Mouse (Mus musculus) hindbrain, embryonic 16.5 days (tissue): ENCODE data around the gene Nlrp4e. TPM values are rescaled to one million over a fixed set of nuclear protein-coding genes. Genes with fewer than 3 reads are reported as not detected.
"Not testable (repeated sequence)": the region's sequence is repeated elsewhere in the genome, so short reads cannot be mapped to it uniquely, and the experiment has no call there.

ENCODE experiments used
- ATAC-seq: fragments of 200-750 bp; cut with Nextera tagmentation; 2 replicates; pipeline ENCODE4 v1.8.0; 2017; ENCODE audit warnings: moderate TSS enrichment, moderate library complexity
- H3K27ac ChIP-seq: fragments of 300-500 bp; sonication (generic); 2 replicates; pipeline ENCODE4 v1.5.1; 2014; ENCODE audit warnings: low read depth, mild to moderate bottlenecking, control low read depth, low read length, moderate library complexity
- H3K27me3 ChIP-seq: fragments of 300-500 bp; sonication (generic); replicated peaks from 2 replicates; pipeline ENCODE4 v1.6.1; 2014; ENCODE audit warnings: low read length; ENCODE audit not compliant: control insufficient read depth, insufficient read depth
- H3K36me3 ChIP-seq: fragments of 300-500 bp; sonication (generic); 2 replicates; pipeline ENCODE4 v1.6.1; 2014; ENCODE audit warnings: mild to moderate bottlenecking, low read length, moderate library complexity, mixed read lengths; ENCODE audit not compliant: control insufficient read depth, insufficient read depth
- H3K4me1 ChIP-seq: fragments of 300-500 bp; sonication (generic); 2 replicates; pipeline ENCODE4 v1.6.1; 2014; ENCODE audit warnings: low read depth, low read length; ENCODE audit not compliant: control insufficient read depth, insufficient read depth
- H3K4me2 ChIP-seq: fragments of 300-500 bp; sonication (generic); 2 replicates; pipeline ENCODE4 v1.6.1; 2014; ENCODE audit warnings: mild to moderate bottlenecking, low read length, control low read depth, moderate library complexity
- H3K4me3 ChIP-seq: fragments of 300-500 bp; sonication (generic); 2 replicates; pipeline ENCODE4 v1.5.1; 2014; ENCODE audit warnings: mild to moderate bottlenecking, low read length, control low read depth, moderate library complexity
- H3K9ac ChIP-seq: fragments of 300-500 bp; sonication (generic); 2 replicates; pipeline ENCODE4 v1.6.1; 2014; ENCODE audit warnings: low read depth, mild to moderate bottlenecking, control low read depth, low read length, moderate library complexity
- H3K9me3 ChIP-seq: fragments of 300-500 bp; sonication (generic); 2 replicates; pipeline ENCODE4 v1.6.1; 2014; ENCODE audit warnings: mild to moderate bottlenecking, low read length, moderate library complexity; ENCODE audit not compliant: control insufficient read depth
- WGBS: fragments of 180-500 bp; shearing (Covaris S2); extraction: QIAGEN DNeasy Blood & Tissue Kit; methylation state at CpG from one replicate; pipeline ENCODE4 v1.1.7; 2014; 5-methylcytosine and 5-hydroxymethylcytosine counted together
- microRNA-seq: library from miRNA; unstranded; fragments of <30 nt; microRNA quantifications from one replicate; pipeline ENCODE4, GENCODE M21; 2017
- polyA plus RNA-seq: library from polyadenylated mRNA; unstranded; fragments of >200 nt; fragmentation: Nextera tagmentation; extraction: Ambion mirVana; gene quantifications from 2 replicates; pipeline ENCODE4 v1.2.1, GENCODE M21; 2015

The Nlrp4e gene
- polyA plus RNA-seq = not detected in 2 replicates

GRCm38 (mm10) chr7:23300892-23301291, at the start of gene Nlrp4e:
TSS of gene Nlrp4e (plus strand) at chr7:23301192.
- H3K36me3 ChIP-seq, H3K27ac ChIP-seq, H3K9ac ChIP-seq, H3K4me2 ChIP-seq, H3K4me3 ChIP-seq, H3K27me3 ChIP-seq, H3K4me1 ChIP-seq, ATAC-seq, H3K9me3 ChIP-seq: not testable (repeated sequence)
- WGBS = 94% methylated on average over 3 of the region's 3 CpGs

- not testable (repeated sequence) for H3K9me3 ChIP-seq, ATAC-seq
- no CpG with 5 or more reads among the region's 2 CpGs for WGBS
Observed at GRCm38 (mm10) chr7:23251582-23251981, 49.4 kb upstream of the Nlrp4e start, which contains the start of gene Vmn1r166. TSS of gene Vmn1r166 (minus strand) at chr7:23251682.

GRCm38 (mm10) chr7:23278800-23279199, 22.2 kb upstream of the Nlrp4e start, which contains the start of gene Gm6902:
TSS of gene Gm6902 (minus strand) at chr7:23278900.
- not testable (repeated sequence) for ATAC-seq, H3K27ac ChIP-seq, H3K36me3 ChIP-seq, H3K4me3 ChIP-seq, H3K9me3 ChIP-seq, H3K9ac ChIP-seq, H3K4me1 ChIP-seq, H3K27me3 ChIP-seq, H3K4me2 ChIP-seq
- no CpG with 5 or more reads among the region's 2 CpGs for WGBS

More at GRCm38 (mm10) chr7:23251582-23251981, 49.4 kb upstream of the Nlrp4e start, which contains the start of gene Vmn1r166:
- not testable (repeated sequence) for H3K4me2 ChIP-seq, H3K9ac ChIP-seq, H3K27ac ChIP-seq, H3K4me3 ChIP-seq, H3K27me3 ChIP-seq, H3K36me3 ChIP-seq, H3K4me1 ChIP-seq

- H3K4me1 ChIP-seq, H3K9ac ChIP-seq, H3K27me3 ChIP-seq, H3K27ac ChIP-seq, H3K36me3 ChIP-seq, H3K4me3 ChIP-seq, H3K4me2 ChIP-seq, ATAC-seq: not testable (repeated sequence)
- WGBS = 92% methylated on average over 7 of the region's 13 CpGs
- peaks cover 26% of the 10 kb centered on the region for H3K9me3 ChIP-seq
Observed at GRCm38 (mm10) chr7:23358311-23358710, 57.3 kb downstream of the Nlrp4e start.

GRCm38 (mm10) chr7:23385589-23385988, 84.6 kb downstream of the Nlrp4e start, which contains the start of gene Nlrp5:
TSS of gene Nlrp5 (plus strand) at chr7:23385889.
- ATAC-seq = no peak
- H3K27me3 ChIP-seq = no peaks in the 10 kb centered on the region
- WGBS = 70% methylated on average over 10 of the region's 10 CpGs
- H3K9me3 ChIP-seq = peaks cover 27% of the 10 kb centered on the region
- H3K9ac ChIP-seq = no peak within 1 kb of the TSS
- no peaks in the 10 kb centered on the region for H3K36me3 ChIP-seq
- H3K4me2 ChIP-seq = no peak within 1 kb of the TSS
- H3K4me1 ChIP-seq = no peaks in the 10 kb centered on the region
- no peak within 1 kb of the TSS for H3K4me3 ChIP-seq
- no peak within 1 kb of the TSS for H3K27ac ChIP-seq

Small RNA genes within 50 kb of the gene (microRNA-seq; reads per million reads assigned to microRNA genes)
- gene Gm25196 = not detected

Other genes with a start within 250 kb of the Nlrp4e start
- not detected in 2 replicates for gene Vmn1r163, start 245.7 kb upstream of the Nlrp4e start, polyA plus RNA-seq
- gene Gm8720, start 233.7 kb upstream of the Nlrp4e start, polyA plus RNA-seq = not detected in 2 replicates
- not detected in 2 replicates for gene Gm10662, start 156.7 kb upstream of the Nlrp4e start, polyA plus RNA-seq
- not detected in 2 replicates for gene Vmn1r165, start 83.9 kb upstream of the Nlrp4e start, polyA plus RNA-seq
- gene Vmn1r166, start 49.5 kb upstream of the Nlrp4e start, polyA plus RNA-seq = not detected in 2 replicates
- not detected in 2 replicates for gene Gm6902, start 22.3 kb upstream of the Nlrp4e start, polyA plus RNA-seq
- gene Nlrp5, start 84.7 kb downstream of the Nlrp4e start, polyA plus RNA-seq = not detected in 2 replicates
- not detected in 2 replicates for gene Vmn1r167, start 206.0 kb downstream of the Nlrp4e start, polyA plus RNA-seq
- not detected in 2 replicates for gene Vmn1r168, start 238.5 kb downstream of the Nlrp4e start, polyA plus RNA-seq